Mouse (Mus musculus) stomach, postnatal 0 days (tissue): Measurements from ENCODE around the gene Upk1b.

Source experiments
- CTCF ChIP-seq: IDR thresholded peaks from 2 replicates; pipeline ENCODE4 v1.5.1; 2016; ENCODE audit warnings: antibody characterized with exemption, low read depth, mild to moderate bottlenecking, moderate library complexity
- EP300 ChIP-seq: optimal IDR thresholded peaks from 2 replicates; pipeline ENCODE3; 2016; ENCODE audit warnings: antibody characterized with exemption

DNA sequence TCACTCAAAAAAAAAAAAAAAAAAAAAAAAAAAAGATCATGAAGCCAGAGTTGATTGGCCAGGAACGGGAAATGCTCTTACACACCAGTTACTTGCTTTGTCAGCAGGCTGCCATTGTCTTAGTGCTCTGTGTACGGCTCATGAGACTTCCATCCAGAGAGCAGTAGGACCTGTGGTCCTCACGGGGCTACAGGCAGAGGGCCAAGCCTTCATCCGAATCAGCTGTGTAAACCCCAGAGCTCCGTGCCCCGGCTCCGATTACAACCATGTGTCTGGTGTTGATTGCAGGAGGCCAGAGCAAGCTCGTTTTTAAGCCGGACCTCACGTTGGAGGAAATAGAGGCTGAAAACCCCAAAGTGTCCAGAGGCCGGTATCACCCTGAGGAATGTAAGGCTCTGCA is 46.5 kb downstream of the Upk1b start:
- TF ChIP-seq CTCF (no peak), EP300 (no peak)
